Mouse (Mus musculus) spleen, adult 2 months (tissue): Measurements from ENCODE around the gene Gpa33. TPM values are rescaled to one million over a fixed set of nuclear protein-coding genes. Genes with fewer than 3 reads are reported as not detected.

Source experiments
- DNase-seq, 2 experiments: peaks; one replicate each; pipeline versions ENCODE4 v3.0.0 to v3.0.0-alpha.2; 2012 to 2021; ENCODE audit warnings: low spot score in 2 of 2, low read depth in 1 of 2
- H3K27ac ChIP-seq: fragments of 200-500 bp; 2 replicates; pipeline ENCODE4 v1.5.1; 2012; ENCODE audit warnings: low read length, inconsistent platforms; ENCODE audit not compliant: insufficient read depth
- H3K27me3 ChIP-seq: fragments of 200-500 bp; 2 replicates; pipeline ENCODE4 v1.6.1; 2012; ENCODE audit warnings: mild to moderate bottlenecking, moderate library complexity, low read length, inconsistent platforms; ENCODE audit not compliant: control insufficient read depth, insufficient read depth
- H3K36me3 ChIP-seq: fragments of 200-500 bp; 2 replicates; pipeline ENCODE4 v1.6.1; 2012; ENCODE audit warnings: mild to moderate bottlenecking, low read length, inconsistent platforms; ENCODE audit not compliant: control insufficient read depth, insufficient read depth
- H3K4me1 ChIP-seq: fragments of 200-500 bp; 2 replicates; pipeline ENCODE4 v1.6.1; 2011; ENCODE audit warnings: inconsistent platforms; ENCODE audit not compliant: control insufficient read depth, insufficient read depth, insufficient read length
- H3K4me3 ChIP-seq: fragments of 200-500 bp; 2 replicates; pipeline ENCODE4 v1.5.1; 2011; ENCODE audit warnings: mild to moderate bottlenecking, inconsistent platforms; ENCODE audit not compliant: insufficient read depth, insufficient read length; ENCODE audit errors: extremely low read depth
- CTCF ChIP-seq: fragments of 200-500 bp; IDR thresholded peaks from 2 replicates; pipeline ENCODE4 v1.5.1; 2011; ENCODE audit warnings: mild to moderate bottlenecking, inconsistent platforms; ENCODE audit not compliant: insufficient read depth, insufficient read length, insufficient replicate concordance; ENCODE audit errors: extremely low read depth
- POLR2A ChIP-seq: fragments of 200-500 bp; IDR thresholded peaks from 2 replicates; pipeline ENCODE4 v1.6.1; 2011; ENCODE audit warnings: low read depth, low read length, inconsistent platforms
- WGBS: fragments of 180-500 bp; shearing (Covaris S2); methylation state at CpG from one replicate; pipeline ENCODE4 v1.1.7; 2018; 5-methylcytosine and 5-hydroxymethylcytosine counted together
- polyA plus RNA-seq: library from polyadenylated mRNA; depleted of rRNA; stranded (reverse); fragments of >200 nt; gene quantifications from 2 replicates; pipeline ENCODE4 v1.2.3, GENCODE M21; 2012

Gene Gpa33
- polyA plus RNA-seq, 1 experiment, result not detected

DNA sequence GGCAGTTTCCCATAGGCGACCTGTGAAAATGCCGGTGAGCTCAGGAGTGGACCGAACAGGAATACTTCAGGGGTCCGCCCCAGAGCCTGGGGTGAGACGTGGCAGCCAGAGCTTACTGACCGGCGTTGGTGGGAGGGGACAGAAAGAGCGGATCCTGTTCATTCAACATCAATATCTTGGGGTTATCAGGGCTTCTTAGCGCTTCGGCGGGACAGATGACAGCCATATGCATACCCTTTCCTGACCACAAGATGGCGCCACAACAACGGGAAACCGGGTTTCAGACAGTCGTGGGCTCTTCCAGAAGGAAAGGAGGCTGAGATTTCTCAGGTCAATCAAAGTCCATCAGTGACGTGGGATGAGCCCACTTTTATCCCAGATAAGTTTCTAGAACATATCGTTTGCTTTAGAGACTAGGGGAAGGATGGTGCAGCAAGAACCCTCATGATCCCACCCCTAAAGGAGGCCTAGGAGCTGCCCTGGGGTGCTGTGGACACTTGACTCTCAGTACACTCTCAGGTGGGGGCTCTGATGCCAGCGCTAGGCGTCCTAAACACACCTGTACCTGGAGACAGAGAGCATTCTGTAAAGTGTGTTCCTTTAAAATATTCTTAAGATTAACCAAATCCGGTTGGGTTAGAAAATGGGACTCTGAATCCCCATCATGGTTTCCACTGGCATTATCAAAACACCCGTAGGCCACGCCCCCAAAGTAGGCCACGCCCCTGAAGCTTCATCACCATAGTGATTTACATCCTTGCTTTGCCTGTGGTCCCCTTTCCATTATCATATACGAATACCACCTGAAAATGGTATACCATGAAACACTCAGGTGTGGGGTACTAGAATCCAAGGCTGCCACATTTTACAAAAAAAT is 30.8 kb downstream of the Gpa33 start:
- H3K36me3 ChIP-seq, result no peaks in the 10 kb centered on the region

DNA sequence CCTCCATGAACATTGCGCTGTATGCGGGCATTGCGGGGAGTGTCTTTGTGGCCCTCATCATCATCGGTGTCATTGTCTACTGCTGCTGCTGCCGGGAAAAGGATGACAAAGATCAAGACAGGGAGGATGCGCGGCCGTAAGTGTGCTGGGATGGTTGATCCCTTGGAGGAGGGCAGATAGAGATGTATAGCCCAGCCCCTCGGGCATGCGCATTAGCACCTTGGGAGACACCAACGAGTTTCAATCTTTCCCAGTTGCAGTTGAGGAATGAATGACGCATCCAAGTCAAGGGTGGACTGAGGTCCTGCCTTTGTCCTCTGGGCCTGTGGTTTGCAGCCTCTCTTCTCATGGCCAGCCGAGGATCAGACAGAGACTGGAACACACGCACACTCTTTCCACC is 34.5 kb downstream of the Gpa33 start:
- Histone ChIP-seq H3K4me1 (no peaks in the 10 kb centered on the region), H3K27ac (no peak overlapping the region)
- TF ChIP-seq CTCF (no peak), POLR2A (no peak)

More for the DNA sequence above, 30.8 kb downstream of the Gpa33 start:
- TF ChIP-seq POLR2A, result no peak
- TF ChIP-seq CTCF, result peak; percentile 87
- Histone ChIP-seq H3K27ac (no peak overlapping the region), H3K4me3 (no peak overlapping the region), H3K27me3 (no peaks in the 10 kb centered on the region), H3K4me1 (no peaks in the 10 kb centered on the region)
- peak; percentile 22 to 46 for DNase-seq
- WGBS, result 17% methylated on average over 24 of the region's 24 CpGs

DNA sequence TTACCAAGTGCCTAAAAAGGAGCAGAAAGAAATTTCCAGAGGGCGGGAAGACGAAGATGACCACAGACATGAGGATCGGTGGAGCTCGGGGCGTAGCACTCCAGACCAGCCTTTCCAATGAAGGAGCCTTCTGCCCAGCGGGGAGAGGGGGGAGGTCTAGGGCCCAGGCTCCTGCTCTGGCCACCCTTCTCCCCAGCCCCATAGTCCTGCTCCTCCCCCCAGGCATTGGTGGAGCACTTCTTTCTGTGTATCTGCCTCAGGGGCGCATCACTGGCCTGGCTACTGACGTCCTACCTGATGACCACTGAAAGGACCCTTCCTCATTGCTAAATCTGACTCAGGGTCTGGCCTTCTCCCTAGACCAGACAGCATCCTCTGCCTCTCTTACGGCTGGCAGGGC is 35.1 kb downstream of the Gpa33 start:
- no peak overlapping the region for H3K4me3 ChIP-seq
- no peaks in the 10 kb centered on the region for H3K27me3 ChIP-seq
- DNase-seq, result no peak
- TF ChIP-seq POLR2A, result no peak
- H3K4me1 ChIP-seq, result no peaks in the 10 kb centered on the region
- WGBS, result 89% methylated on average over 9 of the region's 9 CpGs
- H3K27ac ChIP-seq, result no peak overlapping the region
- no peaks in the 10 kb centered on the region for H3K36me3 ChIP-seq

More for the DNA sequence above, 34.5 kb downstream of the Gpa33 start:
- no peak for DNase-seq
- no peaks in the 10 kb centered on the region for H3K27me3 ChIP-seq
- H3K36me3 ChIP-seq, result no peaks in the 10 kb centered on the region
- no peak overlapping the region for H3K4me3 ChIP-seq
- 92% methylated on average over 14 of the region's 14 CpGs for WGBS

- DNase-seq, result no peak
- no peak for TF ChIP-seq CTCF
- no peak for TF ChIP-seq POLR2A
- Histone ChIP-seq H3K36me3 (no peaks in the 10 kb centered on the region), H3K27me3 (no peaks in the 10 kb centered on the region), H3K27ac (no peak overlapping the region), H3K4me1 (no peaks in the 10 kb centered on the region), H3K4me3 (no peak overlapping the region)
- WGBS, result 78% methylated on average over 4 of the region's 4 CpGs
These were observed 37.4 kb downstream of the Gpa33 start for GRCm38 (mm10) chr1:166167405-166167804.

DNA sequence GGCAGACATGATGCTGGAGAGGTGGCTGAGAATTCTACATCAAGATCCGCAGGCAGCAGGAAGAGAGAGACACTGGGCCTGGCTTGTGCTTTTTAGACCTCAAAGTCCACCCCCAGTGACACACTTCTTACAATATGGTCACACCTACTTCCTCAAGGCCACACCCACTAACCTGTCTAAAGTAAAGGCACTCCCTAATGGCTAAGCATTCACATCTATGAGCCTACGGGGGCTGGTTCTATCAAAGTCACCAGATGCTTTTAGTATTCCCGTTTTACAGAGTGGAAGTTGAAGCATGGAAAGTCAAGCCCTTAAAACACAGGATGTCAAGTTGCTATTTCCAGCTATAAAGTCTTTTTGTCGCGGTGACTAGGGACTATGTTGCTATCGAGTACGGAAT is 38.0 kb downstream of the Gpa33 start:
- H3K27me3 ChIP-seq, result no peaks in the 10 kb centered on the region
- 89% methylated on average over 7 of the region's 7 CpGs for WGBS

DNA sequence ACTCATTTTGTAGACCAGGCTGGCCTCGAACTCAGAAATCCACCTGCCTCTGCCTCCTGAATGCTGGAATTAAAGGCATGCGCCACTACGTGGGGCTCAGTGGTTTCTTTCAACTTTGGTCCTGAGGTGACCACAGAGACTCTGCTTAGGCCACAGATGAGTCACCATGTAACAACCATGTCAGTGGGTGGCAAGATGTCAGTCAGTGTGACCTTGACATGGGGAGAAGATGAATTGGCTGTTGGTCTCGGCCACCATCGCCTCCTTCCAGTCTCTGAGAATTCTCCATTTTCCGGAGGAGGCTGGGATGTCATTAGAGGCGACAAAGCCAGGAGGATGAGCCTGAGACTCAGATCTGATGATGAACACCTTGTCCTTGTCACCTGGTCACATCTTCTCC is 39.7 kb downstream of the Gpa33 start:
- no peaks in the 10 kb centered on the region for H3K27me3 ChIP-seq
- H3K36me3 ChIP-seq, result no peaks in the 10 kb centered on the region
- 83% methylated on average over 7 of the region's 7 CpGs for WGBS
- H3K4me1 ChIP-seq, result no peaks in the 10 kb centered on the region
- DNase-seq, result no peak
- no peak for TF ChIP-seq CTCF
- TF ChIP-seq POLR2A, result no peak
- H3K4me3 ChIP-seq, result no peak overlapping the region
- H3K27ac ChIP-seq, result no peak overlapping the region

More for the DNA sequence above, 38.0 kb downstream of the Gpa33 start:
- H3K4me3 ChIP-seq, result no peak overlapping the region
- no peak for DNase-seq
- no peaks in the 10 kb centered on the region for H3K36me3 ChIP-seq
- no peak overlapping the region for H3K27ac ChIP-seq
- H3K4me1 ChIP-seq, result no peaks in the 10 kb centered on the region
- TF ChIP-seq POLR2A (no peak), CTCF (no peak)

DNA sequence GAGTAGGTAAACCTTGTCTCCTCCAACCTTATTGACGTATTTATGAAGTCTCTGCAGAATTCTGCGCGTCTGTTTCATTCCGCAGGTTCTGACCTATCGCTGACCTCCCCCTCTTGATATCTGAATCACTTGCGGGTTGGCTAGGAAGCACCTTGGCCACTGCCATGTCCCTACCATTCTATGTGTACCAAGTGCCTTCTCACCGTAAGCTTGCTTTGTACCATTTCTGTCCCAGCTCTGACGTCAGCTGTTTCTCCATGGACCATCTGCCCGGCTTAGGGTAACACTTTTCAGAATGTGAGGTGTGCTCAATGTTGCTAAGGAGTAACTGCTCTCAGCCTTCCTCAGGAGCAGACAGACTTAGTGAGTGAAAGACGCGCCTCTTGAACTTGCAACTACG is 40.8 kb downstream of the Gpa33 start:
- DNase-seq, result no peak
- Histone ChIP-seq H3K4me3 (no peak overlapping the region), H3K27ac (no peak overlapping the region), H3K36me3 (no peaks in the 10 kb centered on the region), H3K4me1 (no peaks in the 10 kb centered on the region), H3K27me3 (no peaks in the 10 kb centered on the region)
- WGBS, result 94% methylated on average over 12 of the region's 12 CpGs
- TF ChIP-seq POLR2A, result no peak
- no peak for TF ChIP-seq CTCF
